Mouse (Mus musculus): ENCODE measurements around the gene Flot1.
A peak's percentile ranks its signal among the peaks of the same experiment; 100 is the strongest.
"Not testable (repeated sequence)": the region's sequence is repeated elsewhere in the genome, so short reads cannot be mapped to it uniquely, and the experiment has no call there.

The Flot1 gene

DNA sequence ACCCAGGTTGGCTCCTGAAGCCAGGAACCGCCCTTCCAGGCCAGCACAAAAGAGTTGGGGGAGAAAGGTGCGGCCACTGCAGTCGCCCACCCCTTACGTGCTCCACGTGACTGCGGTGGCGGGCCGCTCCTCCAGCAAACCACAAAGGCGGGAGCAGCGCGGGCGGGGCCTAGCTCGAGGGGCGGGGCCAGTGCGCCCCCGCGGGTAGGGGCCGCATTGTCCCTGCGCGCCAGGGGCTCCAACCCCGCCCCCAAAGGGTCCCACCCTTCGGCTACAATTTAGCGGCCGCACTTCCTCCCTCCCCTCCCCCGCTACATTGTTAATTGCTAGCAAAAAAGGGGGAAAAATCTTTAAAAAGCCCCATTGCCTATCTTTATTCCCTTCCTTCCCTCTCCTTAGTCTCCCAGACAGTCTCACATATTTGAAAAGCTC is 14.0 kb downstream of the Flot1 start:
- peak; percentile 86 for DNase-seq

DNA sequence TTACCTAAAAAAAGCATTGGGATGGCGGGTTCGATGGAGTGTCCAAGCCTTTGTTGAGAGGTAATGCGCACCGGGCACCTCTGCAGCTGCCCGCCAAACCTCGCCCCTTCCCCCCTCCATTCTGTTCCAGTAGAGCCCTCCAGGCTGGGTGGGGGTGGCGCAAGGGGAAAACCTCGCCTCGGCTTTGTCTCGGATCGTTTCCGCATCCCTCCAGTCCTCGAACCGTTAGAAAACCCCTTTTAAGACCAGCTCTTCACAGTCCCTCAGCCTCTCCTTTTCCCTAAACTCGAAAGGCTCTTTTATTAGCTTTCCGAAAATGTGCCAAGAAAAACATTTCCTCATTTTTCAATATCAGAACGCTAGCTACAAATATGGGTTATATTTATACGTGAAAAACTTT is 14.5 kb downstream of the Flot1 start:
- DNase-seq, result peak; percentile 65

DNA sequence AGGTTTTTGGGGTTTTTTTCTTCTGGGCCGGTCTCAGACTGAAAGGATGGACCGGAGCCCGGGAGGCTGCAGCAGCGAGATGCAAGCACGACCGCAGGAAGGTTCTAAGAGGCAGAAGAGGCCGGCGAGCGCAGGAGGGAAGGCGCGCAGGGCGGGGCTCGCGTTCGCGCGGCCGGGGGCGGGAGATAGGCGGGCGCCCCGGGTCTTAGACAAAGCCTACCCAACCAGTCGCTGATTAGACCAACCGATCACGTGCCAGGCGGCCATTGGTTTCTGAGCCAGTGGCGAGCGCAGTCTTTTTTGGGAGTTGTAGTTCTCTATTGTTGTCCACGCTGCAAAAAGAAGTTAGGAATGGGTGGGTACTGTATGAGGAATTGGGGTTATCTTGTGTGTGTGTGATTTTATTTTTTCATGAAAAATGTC is 15.1 kb downstream of the Flot1 start, which contains the start of gene Tubb5:
Gene Tubb5, minus strand, starts transcription at position 185 of the 423 bp plus-strand sequence.
- DNase-seq, result peak; percentile 96

DNA sequence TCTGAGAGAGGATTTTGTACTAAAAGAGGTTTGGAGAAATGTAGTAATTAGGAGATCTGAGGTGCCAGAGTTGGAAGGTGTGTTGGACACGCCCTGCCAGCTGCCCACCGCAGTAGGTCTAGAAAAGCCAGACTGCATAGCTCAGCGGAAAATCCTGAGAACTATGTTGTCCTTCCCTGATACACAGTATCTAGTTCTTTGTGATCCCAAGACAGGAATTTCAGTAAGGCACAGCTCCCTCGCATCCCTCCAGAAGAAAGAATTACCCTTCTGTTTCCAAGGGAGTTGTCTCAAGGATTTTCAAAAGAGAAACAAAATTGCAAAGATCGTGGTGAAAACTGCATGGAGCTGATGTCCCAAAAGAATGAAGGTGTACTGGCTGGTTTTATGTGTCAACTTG is 15.5 kb downstream of the Flot1 start:
- DNase-seq, result no peak

DNA sequence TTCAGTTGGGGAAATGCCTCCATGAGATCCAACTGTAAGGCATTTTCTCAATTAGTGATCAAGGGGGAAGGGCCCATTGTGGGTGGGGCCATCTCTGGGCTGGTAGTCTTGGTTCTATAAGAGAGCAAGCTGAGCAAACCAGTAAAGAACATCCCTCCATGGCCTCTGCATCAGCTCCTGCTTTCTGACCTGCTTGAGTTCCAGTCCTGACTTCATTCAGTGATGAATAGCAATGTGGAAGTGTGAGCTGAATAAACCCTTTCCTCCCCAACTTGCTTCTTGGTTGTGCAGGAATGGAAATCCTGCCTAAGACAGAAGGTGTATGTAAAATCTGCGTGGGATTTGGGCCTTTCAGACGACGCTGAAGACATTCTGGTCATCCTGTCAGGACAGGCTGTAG is 16.0 kb downstream of the Flot1 start:
- not testable (repeated sequence) for DNase-seq

DNA sequence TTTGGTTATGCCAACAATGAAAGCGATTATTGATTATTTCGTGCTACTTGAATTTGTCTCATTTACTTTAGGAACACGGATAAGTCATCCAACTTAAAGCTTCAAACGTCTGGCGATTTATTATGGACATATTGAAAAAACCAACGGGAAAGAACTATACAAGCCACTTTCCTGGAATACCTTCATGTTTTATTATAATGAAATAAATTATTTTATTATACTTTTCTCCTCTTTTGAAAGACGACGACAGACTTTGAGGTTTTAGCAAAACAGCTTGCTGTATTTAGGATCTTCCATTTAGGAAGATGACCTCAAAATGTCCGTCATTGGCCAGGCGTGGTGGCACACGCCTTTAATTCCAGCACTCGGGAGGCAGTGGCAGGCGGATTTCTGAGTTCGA is 17.5 kb downstream of the Flot1 start:
- no peak for DNase-seq

DNA sequence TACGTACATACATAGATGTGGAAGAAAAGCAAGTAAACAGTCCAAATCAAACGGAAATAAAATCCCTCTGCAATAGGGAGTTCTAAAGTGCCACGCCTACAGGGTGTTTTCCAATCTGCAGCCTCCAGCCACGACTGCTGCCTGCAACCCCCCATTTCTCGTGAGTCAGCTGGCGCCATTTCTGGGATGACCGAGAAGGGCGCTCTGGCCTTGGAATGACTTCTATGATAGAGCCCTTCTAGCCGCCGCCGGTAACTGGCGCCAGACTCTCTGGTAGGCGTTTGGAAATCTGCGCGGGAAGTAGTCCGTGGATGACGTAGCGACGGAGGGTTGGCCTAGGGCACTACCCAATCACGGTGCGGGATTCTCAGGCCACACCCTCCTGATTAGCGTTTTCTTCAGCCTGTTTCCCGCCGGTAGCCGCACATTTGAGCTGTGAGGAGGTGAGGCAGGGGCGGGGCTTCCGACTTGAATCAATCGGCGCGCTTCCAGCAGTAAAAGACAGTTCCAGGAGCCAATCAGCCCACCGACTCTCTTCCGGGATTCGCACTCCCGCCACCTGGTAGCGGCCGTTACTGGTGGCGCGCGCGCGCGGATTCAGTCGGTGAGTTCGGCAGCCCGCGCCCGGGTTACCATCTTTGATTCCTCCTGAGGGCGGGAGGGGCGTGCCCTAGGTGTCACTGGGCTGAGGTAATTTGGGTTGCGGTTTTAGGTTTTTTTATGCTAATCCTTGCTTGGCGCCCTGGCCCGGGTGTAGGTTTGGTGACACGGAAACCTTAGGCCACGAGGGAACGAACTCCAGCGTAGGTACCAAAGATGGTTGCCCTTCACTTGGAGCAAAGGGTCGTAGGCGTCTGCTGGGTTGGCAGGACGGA is 18.3 kb downstream of the Flot1 start, which contains the start of gene Mdc1:
Gene Mdc1, plus strand, starts transcription at position 440 of the 875 bp plus-strand sequence.
- peak; percentile 98 for DNase-seq

DNA sequence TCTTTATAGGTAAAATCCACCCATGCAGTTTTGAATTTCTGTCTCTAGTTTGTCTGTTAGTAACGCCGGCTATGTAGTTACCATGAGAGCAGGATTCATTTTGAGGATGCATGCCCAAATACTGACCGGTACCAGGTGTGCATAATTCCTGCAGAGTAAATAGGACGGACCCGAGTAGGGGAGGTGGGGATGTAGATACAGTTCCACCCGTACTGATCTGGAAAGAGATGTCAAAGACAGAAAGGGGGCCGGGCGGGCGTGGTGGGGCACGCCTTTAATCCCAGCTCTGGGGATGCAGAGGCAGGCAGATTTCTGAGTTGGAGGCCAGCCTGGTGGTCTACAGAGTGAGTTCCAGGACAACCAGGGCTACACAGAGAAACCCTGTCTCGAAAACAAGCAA is 19.0 kb downstream of the Flot1 start:
- DNase-seq, result no peak

DNA sequence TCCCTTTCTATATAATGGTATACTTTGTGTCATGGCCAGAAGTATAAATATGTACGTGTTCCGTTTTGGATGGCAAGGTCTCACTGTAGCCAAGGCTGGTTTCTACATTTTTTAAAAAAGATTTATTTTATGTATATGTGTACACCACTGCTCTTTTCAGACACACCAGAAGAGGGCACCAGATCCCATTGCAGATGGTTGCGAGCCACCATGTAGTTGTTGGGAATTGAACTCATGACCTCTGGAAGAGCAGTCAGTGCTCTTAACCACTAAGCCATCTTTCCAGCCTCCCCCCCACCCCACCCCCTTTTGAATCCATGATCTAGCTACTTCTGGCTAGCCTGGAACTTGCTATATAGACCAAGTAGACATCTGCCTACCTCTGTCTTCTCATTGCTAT is 20.5 kb downstream of the Flot1 start:
- DNase-seq, result no peak

DNA sequence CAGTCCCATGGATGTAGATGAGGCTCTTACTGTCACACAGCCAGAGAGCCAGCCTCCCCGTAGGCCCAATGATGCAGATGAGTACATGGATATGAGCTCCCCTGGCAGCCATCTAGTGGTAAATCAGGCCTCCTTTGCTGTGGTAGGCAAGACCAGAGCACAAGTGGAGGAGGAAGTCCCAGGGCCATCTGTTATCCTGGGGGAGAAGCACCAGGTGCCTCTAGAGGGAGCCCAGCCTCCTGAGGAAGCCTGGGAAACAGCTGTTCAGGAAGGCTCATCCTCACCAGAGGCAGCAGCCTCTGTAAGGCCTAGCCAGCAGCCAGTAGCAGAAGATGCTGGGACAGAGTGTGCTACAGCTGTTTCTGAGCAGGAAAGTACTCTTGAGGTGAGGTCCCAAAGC is 25.1 kb downstream of the Flot1 start:
- no peak for DNase-seq

DNA sequence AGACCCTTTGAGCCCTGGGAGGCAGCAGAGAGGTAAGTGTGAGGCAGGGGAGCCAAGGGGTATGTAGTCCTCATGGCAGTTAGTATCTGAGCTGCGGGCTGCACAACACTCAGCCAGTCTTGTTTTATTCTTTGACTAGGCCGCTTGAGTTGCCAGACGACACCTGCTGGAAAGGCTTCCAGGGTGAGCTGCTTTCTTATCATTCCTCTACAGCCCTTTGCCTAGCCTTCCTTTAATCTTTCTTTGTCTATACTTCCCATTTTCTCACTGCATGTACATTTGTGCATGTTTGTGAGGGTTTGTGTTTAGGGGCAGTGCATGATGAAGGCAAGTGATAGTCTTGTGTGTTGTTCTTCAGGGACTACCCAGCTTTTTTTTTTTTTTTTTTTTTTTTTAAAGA is 27.9 kb downstream of the Flot1 start:
- no peak for DNase-seq

DNA sequence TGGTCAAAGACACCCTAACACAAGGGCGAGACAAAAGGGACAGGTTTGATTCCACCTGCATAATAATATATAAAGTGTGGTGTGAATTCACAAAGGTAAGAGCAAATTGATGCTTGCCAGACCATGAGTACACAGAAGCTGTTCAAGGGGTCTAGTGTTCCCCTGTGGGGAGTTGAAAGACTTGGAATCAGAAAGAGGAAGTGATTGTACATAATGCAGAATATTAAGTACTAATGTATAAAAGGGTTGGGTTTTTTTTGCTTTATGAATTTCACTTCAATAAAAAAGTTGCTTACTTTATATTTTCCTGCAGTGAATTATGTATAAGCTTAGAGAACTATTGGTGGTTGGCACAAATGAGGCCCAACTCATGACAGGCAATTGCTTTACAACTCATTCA is 36.3 kb downstream of the Flot1 start:
- no peak for DNase-seq

DNA sequence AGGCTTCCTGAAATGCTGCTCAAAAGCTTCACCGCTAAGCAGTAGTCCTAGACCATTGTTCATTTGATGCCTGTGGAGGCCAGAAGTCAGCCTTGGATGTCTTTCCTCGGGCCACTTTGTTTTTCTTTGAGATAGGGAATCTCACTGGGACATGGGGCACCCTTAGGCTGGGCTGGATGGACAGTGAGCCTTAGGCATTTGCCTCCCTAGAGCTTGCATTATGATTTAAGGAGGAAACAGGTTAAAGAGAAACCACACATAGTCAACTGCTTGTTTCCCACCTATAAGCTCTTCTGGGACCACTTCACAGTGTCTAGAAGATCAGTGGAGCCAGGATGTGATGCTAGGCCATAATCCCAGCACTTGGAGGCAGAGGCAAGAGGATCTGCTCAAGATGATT is 36.8 kb downstream of the Flot1 start:
- no peak for DNase-seq

DNA sequence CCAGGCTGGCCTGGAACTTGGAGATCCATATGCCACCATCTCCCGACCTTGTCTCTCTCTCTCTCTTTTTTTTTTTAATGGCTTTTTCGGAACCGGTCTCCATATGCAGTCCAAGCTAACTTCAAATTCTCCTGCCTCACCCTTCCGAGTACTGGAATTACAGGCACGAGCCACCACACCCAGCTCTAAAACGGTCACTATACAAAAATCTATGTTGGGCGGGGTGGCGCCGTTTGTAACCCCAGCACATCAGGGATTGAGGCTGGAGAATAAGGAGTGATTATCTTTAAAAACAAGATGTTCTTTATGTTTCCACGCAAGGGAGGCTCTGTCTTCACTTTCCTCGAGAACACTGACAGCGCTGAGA is 37.8 kb downstream of the Flot1 start:
- no peak for DNase-seq

DNA sequence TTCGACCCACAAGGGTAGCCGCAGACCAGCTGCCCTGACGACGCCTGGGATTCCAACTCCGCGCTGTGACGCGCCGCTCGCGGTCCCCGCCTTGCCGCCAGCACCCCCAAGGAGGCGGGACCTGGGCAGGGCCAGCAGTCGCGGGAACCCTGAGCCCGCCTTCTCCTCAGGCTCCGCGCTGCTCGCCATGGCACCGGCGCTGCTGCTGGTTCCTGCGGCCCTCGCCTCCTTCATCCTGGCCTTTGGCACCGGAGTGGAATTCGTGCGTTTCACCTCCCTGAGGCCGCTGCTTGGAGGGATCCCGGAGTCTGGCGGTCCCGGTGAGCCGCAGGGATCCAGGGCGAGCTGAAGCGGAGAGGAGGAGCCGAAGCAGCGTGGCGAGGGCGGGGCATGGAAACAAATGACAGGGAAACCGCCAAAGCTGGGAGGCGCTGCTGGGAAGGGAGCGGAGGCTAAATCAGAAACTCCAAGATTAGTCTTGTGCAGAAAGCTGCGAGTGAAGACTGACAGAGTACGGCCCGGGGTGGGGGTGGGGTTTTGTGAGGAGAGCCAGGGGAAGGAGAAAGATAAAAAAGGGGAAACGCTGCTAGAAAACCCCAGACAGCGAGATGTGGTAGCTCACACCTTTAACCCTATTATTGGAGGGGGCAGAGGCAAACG is 38.3 kb downstream of the Flot1 start, which contains the start of gene Nrm:
Gene Nrm, plus strand, starts transcription at position 121 of the 660 bp plus-strand sequence.
- peak; percentile 89 for DNase-seq

DNA sequence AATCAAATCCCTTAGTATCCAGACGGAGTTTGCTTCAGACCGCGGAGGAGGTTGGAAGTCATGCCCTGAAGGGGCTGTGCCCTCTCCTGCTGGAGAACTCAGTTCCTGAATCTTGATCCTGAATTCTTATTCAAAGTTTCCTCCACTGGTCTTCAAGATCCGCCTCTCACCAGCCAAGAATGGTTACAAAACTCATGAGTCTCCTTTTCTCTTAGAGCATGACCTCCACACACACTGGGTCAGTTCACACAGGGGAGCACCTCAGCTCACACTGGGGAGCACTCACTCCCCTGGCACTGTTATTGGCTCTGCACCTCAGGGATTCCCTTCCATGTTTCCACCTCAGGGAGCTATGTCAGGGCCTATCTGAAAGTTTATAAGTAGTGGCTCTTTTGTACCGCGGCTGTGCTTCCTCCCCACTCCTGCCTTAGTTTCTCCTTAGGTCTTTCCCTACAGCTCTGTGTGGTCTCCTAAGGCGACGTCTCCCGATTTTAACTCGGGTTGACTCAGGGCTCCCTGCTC is 41.9 kb downstream of the Flot1 start:
- DNase-seq, result no peak

DNA sequence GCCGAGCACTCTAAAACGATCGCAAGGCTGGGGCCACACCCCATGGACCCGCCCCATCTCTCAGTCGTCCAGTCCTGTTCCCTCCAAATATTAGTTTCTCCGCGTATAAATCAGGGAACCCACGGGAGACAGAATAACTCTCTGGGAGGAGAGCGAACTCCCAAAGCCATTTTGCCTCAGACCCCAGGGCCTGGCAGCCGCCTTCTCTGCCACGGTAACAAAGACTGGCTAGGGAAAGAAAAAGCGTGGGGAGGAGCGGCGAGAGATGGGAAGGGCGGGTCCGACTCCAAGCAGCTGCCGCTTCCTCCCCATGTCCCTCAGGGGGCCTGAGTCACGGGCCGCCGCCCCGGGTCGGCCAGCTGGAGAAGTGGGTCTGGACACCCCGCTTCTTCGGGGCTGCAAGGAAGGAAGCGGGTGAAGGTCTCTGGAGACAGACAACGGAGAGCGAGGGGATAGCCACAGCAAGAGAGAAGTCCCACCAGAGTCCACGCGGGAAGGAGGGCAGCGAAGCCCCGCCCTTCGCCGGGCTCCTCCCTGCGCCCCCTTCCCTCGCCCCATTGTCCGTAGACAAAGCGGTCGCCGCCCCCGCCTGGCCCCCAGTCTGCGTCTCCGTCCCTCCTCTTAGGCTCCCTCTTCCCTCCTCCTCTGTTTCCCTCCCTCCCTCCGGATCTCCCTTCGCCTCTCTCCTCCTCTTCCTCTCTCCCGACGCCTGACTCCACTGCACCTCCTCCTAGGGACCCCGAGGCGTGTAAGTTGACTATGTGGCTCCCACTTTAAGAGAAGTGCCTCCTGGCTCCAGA is 42.7 kb downstream of the Flot1 start, which contains the start of gene Ppp1r18:
Gene Ppp1r18, plus strand, starts transcription at position 113 of the 800 bp plus-strand sequence.
- peak; percentile 57 for DNase-seq

DNA sequence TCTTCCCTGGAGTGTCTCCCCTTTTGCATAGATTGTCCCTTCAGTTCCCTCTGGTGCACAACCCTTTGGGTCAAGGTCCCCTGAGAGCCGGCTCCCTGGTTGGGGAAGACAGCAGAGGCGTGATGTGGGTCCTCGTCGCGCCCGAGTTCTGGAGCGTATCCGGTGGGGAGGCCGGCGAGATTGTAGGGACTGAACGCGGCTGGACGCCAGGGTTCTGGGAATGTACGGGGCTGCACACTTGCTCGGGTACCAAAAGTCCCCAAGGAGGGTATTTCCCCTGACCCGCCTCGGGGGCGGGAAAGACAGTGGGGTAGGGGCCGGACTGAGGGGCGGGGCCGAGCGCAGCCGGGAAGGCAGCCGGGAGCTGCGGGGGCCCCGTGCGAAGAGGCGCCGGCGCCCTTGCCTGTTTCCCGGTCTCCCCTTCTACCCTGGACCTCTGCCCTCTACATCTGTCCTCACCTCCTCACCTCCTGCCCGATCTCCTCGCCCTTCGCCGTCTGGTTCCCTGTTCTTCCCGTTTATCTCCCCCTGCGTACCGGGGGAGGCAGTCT is 43.3 kb downstream of the Flot1 start:
- DNase-seq, result peak; percentile 44

DNA sequence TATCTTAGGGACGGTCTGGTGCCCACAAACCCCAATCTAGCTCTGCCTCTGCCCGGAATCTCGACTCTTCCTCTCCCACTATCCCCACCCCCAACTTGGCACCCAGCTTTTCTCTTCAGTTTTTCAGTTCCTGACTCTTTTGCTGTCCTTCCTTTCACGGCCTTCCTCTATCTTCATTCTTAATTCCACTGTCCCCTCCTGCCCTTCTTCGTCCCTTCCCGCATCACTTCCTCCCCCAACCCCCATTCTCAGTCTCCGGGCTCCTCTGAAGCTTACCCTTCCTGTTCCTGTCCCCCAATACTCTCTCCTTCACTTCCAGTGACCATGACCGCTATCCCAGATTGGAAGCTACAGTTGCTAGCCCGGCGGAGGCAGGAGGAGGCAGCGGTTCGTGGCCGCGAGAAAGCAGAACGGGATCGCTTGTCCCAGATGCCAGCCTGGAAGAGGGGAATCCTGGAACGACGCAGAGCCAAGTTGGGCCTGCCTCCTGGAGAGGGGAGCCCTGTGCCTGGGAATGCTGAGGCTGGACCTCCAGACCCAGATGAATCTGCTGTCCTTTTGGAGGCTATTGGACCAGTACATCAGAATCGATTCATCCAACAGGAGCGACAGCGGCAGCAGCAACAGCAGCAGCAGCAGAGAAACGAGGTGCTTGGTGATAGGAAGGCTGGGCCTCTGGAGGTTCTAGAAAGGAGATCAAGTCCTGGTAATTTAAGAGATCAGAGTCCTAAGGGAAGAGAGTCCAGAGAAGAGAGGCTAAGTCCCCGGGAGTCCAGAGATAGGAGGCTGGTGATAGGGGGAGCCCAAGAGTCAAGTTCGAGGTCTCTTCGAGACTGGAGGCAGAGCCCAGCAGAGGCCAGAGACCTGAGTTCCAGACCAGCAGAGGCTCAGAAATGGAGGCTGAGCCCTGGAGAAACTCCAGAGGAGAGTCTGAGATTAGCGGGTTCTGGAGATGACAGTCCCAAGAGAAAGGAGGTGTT is 44.2 kb downstream of the Flot1 start:
- DNase-seq, result no peak

DNA sequence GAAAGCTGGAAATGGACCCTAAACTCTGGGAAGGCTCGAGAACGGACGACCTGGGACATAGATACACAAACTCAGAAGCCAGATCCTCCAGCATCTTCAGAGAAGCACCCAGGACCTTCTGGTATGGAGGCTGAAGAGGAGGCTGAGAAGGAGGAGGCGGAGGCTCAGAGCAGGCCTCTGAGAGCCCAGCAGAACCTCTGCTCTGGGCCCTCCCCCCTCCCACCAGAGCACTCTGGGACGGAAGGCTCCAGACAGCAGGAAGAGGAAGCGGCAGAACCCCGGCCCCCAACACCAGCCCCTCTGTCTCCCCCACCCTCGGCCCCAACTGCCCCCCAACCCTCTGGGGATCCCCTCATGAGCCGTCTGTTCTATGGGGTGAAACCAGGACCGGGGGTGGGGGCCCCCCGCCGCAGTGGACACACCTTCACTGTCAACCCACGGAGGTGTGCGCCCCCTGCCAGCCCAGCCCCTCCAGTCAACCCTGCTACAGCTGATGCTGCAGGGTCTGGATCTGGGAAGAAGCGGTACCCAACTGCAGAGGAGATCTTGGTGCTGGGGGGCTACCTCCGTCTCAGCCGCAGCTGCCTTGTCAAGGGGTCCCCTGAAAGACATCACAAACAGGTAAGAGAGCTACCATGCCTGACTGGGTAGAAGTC is 45.3 kb downstream of the Flot1 start:
- no peak for DNase-seq

DNA sequence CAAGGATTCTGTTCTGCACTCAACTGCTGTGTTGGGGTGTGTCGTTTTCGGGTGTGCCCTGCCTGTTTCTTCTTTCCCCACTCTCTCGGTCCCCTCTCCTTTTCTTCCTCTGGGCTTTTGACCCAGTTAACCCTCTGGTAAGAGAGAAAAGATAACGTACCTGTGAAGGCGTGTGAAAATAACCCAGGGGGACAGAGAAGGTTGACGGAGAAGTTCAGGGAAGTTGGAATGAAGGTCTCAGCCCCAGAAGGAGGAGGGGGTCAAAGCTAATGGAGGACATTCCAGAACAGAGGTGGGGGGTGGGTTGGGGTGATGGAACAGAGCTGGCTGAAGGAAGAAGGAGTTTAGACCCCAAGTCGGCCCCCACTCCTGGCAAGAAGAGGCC is 45.9 kb downstream of the Flot1 start:
- DNase-seq, result no peak

Measured in right cerebral cortex, postnatal 14 days (tissue).